Mouse (Mus musculus): ENCODE results near the gene Rnpep.

GRCm38 (mm10) chr1:135252854-135253253, 31.0 kb downstream of the Rnpep start:
- no peak for TF ChIP-seq CTCF (IDR thresholded peaks at IDR 0.05; ENCODE audit: control insufficient read depth, insufficient read depth, insufficient replicate concordance, low read depth, low read length)
- TF ChIP-seq POLR2A (IDR thresholded peaks at IDR 0.05; ENCODE audit: control insufficient read depth, low read depth, low read length), result no peak

Measured in testis, adult 2 months (tissue).